Mouse (Mus musculus): Measurements from ENCODE around the gene Pacsin2. TPM values are rescaled to one million over a fixed set of nuclear protein-coding genes. Genes with fewer than 3 reads are reported as not detected.
A peak's percentile ranks its signal among the peaks of the same experiment; 100 is the strongest.
"Not testable (repeated sequence)": the region's sequence is repeated elsewhere in the genome, so short reads cannot be mapped to it uniquely, and the experiment has no call there.

Pacsin2 gene
- polyA plus RNA-seq, 1 experiment = 94.9 TPM

GRCm38 (mm10) chr15:83467232-83467966, 3.0 kb upstream of the Pacsin2 start:
- DNase-seq = no peak
- WGBS = 91% methylated on average over 9 of the region's 9 CpGs
- TF ChIP-seq CTCF (IDR thresholded peaks at IDR 0.05; ENCODE audit: borderline replicate concordance, insufficient read depth, low read depth, low read length) (no peak), POLR2A (IDR thresholded peaks at IDR 0.05; ENCODE audit: borderline replicate concordance, insufficient read depth, low read length) (no peak)
- Histone ChIP-seq H3K4me1 (ENCODE audit: control insufficient read depth, insufficient read depth, low read length) (peaks cover 5% of the 10 kb centered on the region), H3K27me3 (ENCODE audit: control insufficient read depth, insufficient read depth, low read length) (no peaks in the 10 kb centered on the region), H3K27ac (ENCODE audit: insufficient read depth, low read length) (no peak overlapping the region), H3K4me3 (replicated peaks; ENCODE audit: insufficient read depth, low read depth, low read length) (no peak overlapping the region)

- 0 out of 2 replicates have a peak, but pooled peaks cover 1% of the 10 kb centered on the region for H3K4me1 ChIP-seq (ENCODE audit: control insufficient read depth, insufficient read depth, low read length)
- H3K27ac ChIP-seq (ENCODE audit: insufficient read depth, low read length) = no peak overlapping the region
- 70% methylated on average over 4 of the region's 4 CpGs for WGBS
- H3K4me3 ChIP-seq (replicated peaks; ENCODE audit: insufficient read depth, low read depth, low read length) = no peak overlapping the region
- no peaks in the 10 kb centered on the region for H3K27me3 ChIP-seq (ENCODE audit: control insufficient read depth, insufficient read depth, low read length)
- DNase-seq = no peak
- no peak for TF ChIP-seq POLR2A (IDR thresholded peaks at IDR 0.05; ENCODE audit: borderline replicate concordance, insufficient read depth, low read length)
- no peak for TF ChIP-seq CTCF (IDR thresholded peaks at IDR 0.05; ENCODE audit: borderline replicate concordance, insufficient read depth, low read depth, low read length)
Observed at GRCm38 (mm10) chr15:83466331-83466730, 1.9 kb upstream of the Pacsin2 start.

- WGBS = 75% methylated on average over 19 of the region's 19 CpGs
- no peaks in the 10 kb centered on the region for H3K4me1 ChIP-seq (ENCODE audit: control insufficient read depth, insufficient read depth, low read length)
- TF ChIP-seq CTCF (IDR thresholded peaks at IDR 0.05; ENCODE audit: borderline replicate concordance, insufficient read depth, low read depth, low read length) = no peak
- no peak for TF ChIP-seq POLR2A (IDR thresholded peaks at IDR 0.05; ENCODE audit: borderline replicate concordance, insufficient read depth, low read length)
- H3K27ac ChIP-seq (ENCODE audit: insufficient read depth, low read length) = no peak overlapping the region
- DNase-seq = no peak
- H3K4me3 ChIP-seq (replicated peaks; ENCODE audit: insufficient read depth, low read depth, low read length) = peak overlapping the region; percentile 54
- H3K27me3 ChIP-seq (ENCODE audit: control insufficient read depth, insufficient read depth, low read length) = no peaks in the 10 kb centered on the region
Observed at GRCm38 (mm10) chr15:83464905-83465650, 672 bp upstream of the Pacsin2 start.

- DNase-seq = no peak
- Histone ChIP-seq H3K4me3 (replicated peaks; ENCODE audit: insufficient read depth, low read depth, low read length) (peak overlapping the region; percentile 54), H3K27me3 (ENCODE audit: control insufficient read depth, insufficient read depth, low read length) (no peaks in the 10 kb centered on the region), H3K4me1 (ENCODE audit: control insufficient read depth, insufficient read depth, low read length) (no peaks in the 10 kb centered on the region), H3K27ac (ENCODE audit: insufficient read depth, low read length) (no peak overlapping the region)
- no peak for TF ChIP-seq CTCF (IDR thresholded peaks at IDR 0.05; ENCODE audit: borderline replicate concordance, insufficient read depth, low read depth, low read length)
- TF ChIP-seq POLR2A (IDR thresholded peaks at IDR 0.05; ENCODE audit: borderline replicate concordance, insufficient read depth, low read length) = no peak
- 25% methylated on average over 17 of the region's 17 CpGs for WGBS
Observed at GRCm38 (mm10) chr15:83463369-83464082, 880 bp downstream of the Pacsin2 start.

- not testable (repeated sequence) for H3K27me3 ChIP-seq (ENCODE audit: control insufficient read depth, insufficient read depth, low read length); H3K4me3 ChIP-seq (replicated peaks; ENCODE audit: insufficient read depth, low read depth, low read length); DNase-seq; H3K4me1 ChIP-seq (ENCODE audit: control insufficient read depth, insufficient read depth, low read length); H3K27ac ChIP-seq (ENCODE audit: insufficient read depth, low read length)
- 91% methylated on average over 8 of the region's 8 CpGs for WGBS
Observed at GRCm38 (mm10) chr15:83462349-83462748, 2.1 kb downstream of the Pacsin2 start.

GRCm38 (mm10) chr15:83460891-83461290, 3.5 kb downstream of the Pacsin2 start:
- TF ChIP-seq POLR2A (IDR thresholded peaks at IDR 0.05; ENCODE audit: borderline replicate concordance, insufficient read depth, low read length) = no peak
- no peak for TF ChIP-seq CTCF (IDR thresholded peaks at IDR 0.05; ENCODE audit: borderline replicate concordance, insufficient read depth, low read depth, low read length)
- WGBS = 95% methylated on average over 3 of the region's 3 CpGs

GRCm38 (mm10) chr15:83457541-83457940, 6.9 kb downstream of the Pacsin2 start:
- 85% methylated on average over 1 of the region's 1 CpGs for WGBS
- TF ChIP-seq POLR2A (IDR thresholded peaks at IDR 0.05; ENCODE audit: borderline replicate concordance, insufficient read depth, low read length) (no peak), CTCF (IDR thresholded peaks at IDR 0.05; ENCODE audit: borderline replicate concordance, insufficient read depth, low read depth, low read length) (no peak)
- Histone ChIP-seq H3K4me3 (replicated peaks; ENCODE audit: insufficient read depth, low read depth, low read length) (no peak overlapping the region), H3K27ac (ENCODE audit: insufficient read depth, low read length) (no peak overlapping the region), H3K27me3 (ENCODE audit: control insufficient read depth, insufficient read depth, low read length) (no peaks in the 10 kb centered on the region), H3K4me1 (ENCODE audit: control insufficient read depth, insufficient read depth, low read length) (no peaks in the 10 kb centered on the region)
- no peak for DNase-seq

More at GRCm38 (mm10) chr15:83460891-83461290, 3.5 kb downstream of the Pacsin2 start:
- Histone ChIP-seq H3K4me1 (ENCODE audit: control insufficient read depth, insufficient read depth, low read length) (no peaks in the 10 kb centered on the region), H3K4me3 (replicated peaks; ENCODE audit: insufficient read depth, low read depth, low read length) (no peak overlapping the region), H3K27ac (ENCODE audit: insufficient read depth, low read length) (no peak overlapping the region), H3K27me3 (ENCODE audit: control insufficient read depth, insufficient read depth, low read length) (no peaks in the 10 kb centered on the region)
- DNase-seq = no peak

Data from cerebellum, adult 2 months (tissue).